Mouse (Mus musculus) cerebellum, adult 2 months (tissue): ENCODE results near the gene Rhoh. TPM values are rescaled to one million over a fixed set of nuclear protein-coding genes. Genes with fewer than 3 reads are reported as not detected.

Experiments used
- DNase-seq, 2 experiments: peaks; one replicate each; pipeline ENCODE4 v3.0.0; 2021
- H3K27ac ChIP-seq: fragments of 200-500 bp; 2 replicates; pipeline ENCODE4 v1.5.1; 2012; ENCODE audit warnings: low read length, control low read depth, inconsistent platforms; ENCODE audit not compliant: insufficient read depth
- H3K27me3 ChIP-seq: fragments of 200-500 bp; 2 replicates; pipeline ENCODE4 v1.6.1; 2012; ENCODE audit warnings: inconsistent platforms, mild to moderate bottlenecking, low read length, moderate library complexity; ENCODE audit not compliant: control insufficient read depth, insufficient read depth
- H3K4me1 ChIP-seq: fragments of 200-500 bp; 2 replicates; pipeline ENCODE4 v1.6.1; 2011; ENCODE audit warnings: low read length; ENCODE audit not compliant: control insufficient read depth, insufficient read depth
- H3K4me3 ChIP-seq: fragments of 200-500 bp; replicated peaks from 2 replicates; pipeline ENCODE3; 2011; ENCODE audit warnings: mild to moderate bottlenecking, low read depth, low read length, control low read depth; ENCODE audit not compliant: insufficient read depth
- CTCF ChIP-seq: fragments of 200-500 bp; IDR thresholded peaks from 2 replicates; pipeline ENCODE4 v1.5.1; 2011; ENCODE audit warnings: low read depth, mild to moderate bottlenecking, control low read depth, low read length, moderate library complexity, borderline replicate concordance; ENCODE audit not compliant: insufficient read depth
- POLR2A ChIP-seq: fragments of 200-500 bp; IDR thresholded peaks from 2 replicates; pipeline ENCODE4 v1.6.1; 2011; ENCODE audit warnings: low read length, control low read depth, borderline replicate concordance; ENCODE audit not compliant: insufficient read depth
- WGBS: fragments of 180-500 bp; shearing (Covaris S2); methylation state at CpG from one replicate; pipeline ENCODE4 v1.1.7; 2018; 5-methylcytosine and 5-hydroxymethylcytosine counted together
- polyA plus RNA-seq: library from polyadenylated mRNA; depleted of rRNA; stranded (reverse); fragments of >200 nt; gene quantifications from 2 replicates; pipeline ENCODE4 v1.2.3, GENCODE M21; 2012

The Rhoh gene
- polyA plus RNA-seq, 1 experiment: 0.16 TPM

DNA sequence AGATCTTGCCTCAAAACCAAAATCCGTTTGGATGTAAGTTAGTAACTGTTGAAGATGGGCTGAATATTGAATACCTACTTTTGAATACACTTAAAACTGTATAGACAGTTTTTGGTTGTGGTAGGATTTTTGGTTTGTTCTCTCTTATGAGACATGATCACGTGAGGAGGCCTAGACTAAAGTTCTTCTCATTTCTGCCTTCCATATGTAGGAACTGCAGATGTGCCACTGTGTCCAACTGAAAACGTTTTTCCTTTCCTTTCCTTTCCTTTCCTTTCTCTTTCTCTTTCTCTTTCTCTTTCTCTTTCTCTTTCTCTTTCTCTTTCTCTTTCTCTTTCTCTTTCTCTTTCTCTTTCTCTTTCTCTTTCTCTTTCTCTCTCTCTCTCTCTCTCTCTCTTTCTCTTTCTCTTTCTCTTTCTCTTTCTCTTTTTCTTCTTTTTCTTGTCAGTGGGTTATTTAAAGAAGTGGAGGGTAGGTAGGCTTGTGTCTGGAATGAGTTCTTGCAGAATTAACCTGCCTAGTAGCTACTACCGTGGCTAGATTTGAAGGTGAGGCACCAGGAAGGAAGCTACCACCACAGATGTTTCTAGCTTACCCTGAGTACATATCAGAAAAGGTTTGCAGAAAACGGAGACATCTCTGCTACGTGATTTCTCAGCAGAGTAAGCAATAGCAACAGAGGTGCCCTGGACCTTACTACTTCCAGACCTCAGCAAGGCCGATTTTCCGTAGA is 27.1 kb upstream of the Rhoh start:
- no peak overlapping the region for H3K27ac ChIP-seq
- no peaks in the 10 kb centered on the region for H3K27me3 ChIP-seq
- DNase-seq: no peak
- TF ChIP-seq CTCF: no peak
- no peak for TF ChIP-seq POLR2A
- 92% methylated on average over 8 of the region's 8 CpGs for WGBS
- no peaks in the 10 kb centered on the region for H3K4me1 ChIP-seq
- H3K4me3 ChIP-seq: no peak overlapping the region

GRCm38 (mm10) chr5:65838053-65838452 is 23.0 kb upstream of the Rhoh start:
- DNase-seq: no peak
- no peaks in the 10 kb centered on the region; the same call in 1 of the 2 replicates for H3K4me1 ChIP-seq
- no peak overlapping the region for H3K4me3 ChIP-seq
- 79% methylated on average over 6 of the region's 6 CpGs for WGBS
- TF ChIP-seq POLR2A (no peak), CTCF (no peak)
- no peak overlapping the region for H3K27ac ChIP-seq
- H3K27me3 ChIP-seq: no peaks in the 10 kb centered on the region

DNA sequence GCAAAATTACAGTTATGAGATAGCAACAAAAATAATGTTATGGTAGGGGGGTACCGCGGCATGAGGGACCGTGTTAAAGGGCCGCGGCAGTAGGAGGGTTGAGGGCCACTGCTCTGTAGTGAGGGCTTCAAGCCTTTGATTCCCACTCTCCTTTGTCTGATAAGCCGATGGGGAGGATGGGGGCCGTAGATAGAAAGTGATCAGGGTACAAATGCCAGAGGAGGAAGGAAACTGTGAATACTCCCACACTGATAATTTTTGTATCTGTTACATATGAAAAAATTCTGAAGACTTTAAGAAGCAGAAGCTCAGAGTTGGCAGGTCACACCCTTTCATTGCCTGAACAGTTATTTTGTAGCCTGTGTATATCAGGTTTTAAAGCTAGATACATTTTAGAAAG is 18.1 kb upstream of the Rhoh start:
- 94% methylated on average over 7 of the region's 7 CpGs for WGBS
- TF ChIP-seq CTCF (no peak), POLR2A (no peak)

DNA sequence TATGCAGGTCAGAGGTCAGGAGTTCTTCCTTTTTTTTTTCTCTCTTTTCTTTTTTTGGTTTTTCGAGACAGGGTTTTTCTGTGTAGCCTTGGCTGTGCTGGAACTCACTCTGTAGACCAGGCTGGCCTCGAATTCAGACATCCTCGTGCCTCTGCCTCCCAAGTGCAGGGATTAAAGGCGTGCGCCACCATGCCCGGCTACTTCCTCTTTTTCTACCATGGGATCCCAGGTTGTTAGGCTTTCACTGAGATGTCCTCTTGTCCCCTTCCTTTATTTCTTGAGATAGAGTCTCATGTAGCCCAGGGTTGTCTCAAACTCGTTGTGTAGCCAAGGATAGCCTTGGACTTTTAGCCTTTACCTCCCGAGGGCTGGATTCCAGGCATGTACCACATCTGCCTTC is 14.5 kb upstream of the Rhoh start:
- no peak overlapping the region for H3K4me3 ChIP-seq
- no peak for DNase-seq
- no peaks in the 10 kb centered on the region; the same call in 1 of the 2 replicates for H3K4me1 ChIP-seq
- no peak for TF ChIP-seq CTCF
- TF ChIP-seq POLR2A: no peak
- no peak overlapping the region for H3K27ac ChIP-seq
- 83% methylated on average over 8 of the region's 8 CpGs for WGBS
- no peaks in the 10 kb centered on the region for H3K27me3 ChIP-seq

More for the DNA sequence above, 18.1 kb upstream of the Rhoh start:
- Histone ChIP-seq H3K4me3 (no peak overlapping the region), H3K27me3 (no peaks in the 10 kb centered on the region), H3K4me1 (no peaks in the 10 kb centered on the region; the same call in 1 of the 2 replicates), H3K27ac (no peak overlapping the region)
- DNase-seq: no peak

DNA sequence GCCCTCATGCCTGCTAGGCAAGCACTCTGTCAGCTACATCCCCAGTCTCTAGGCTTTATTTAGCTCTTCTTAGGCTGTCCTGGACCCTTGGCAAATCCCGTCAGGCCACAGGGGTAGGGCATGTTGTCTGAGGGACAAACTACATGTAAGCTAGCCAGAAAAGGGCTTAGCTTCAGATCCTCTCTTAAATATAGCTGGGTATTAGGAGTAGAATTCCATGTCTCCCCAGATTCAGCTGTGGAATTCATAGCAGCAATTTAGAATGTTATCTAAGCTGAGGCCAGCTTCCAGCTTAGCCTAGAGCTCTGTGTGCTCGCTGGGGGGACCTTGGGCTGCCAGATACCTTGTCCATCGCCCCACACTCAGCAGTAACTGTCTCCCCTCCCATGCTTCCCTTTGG is 14.1 kb upstream of the Rhoh start:
- 82% methylated on average over 3 of the region's 3 CpGs for WGBS
- no peak overlapping the region for H3K27ac ChIP-seq

GRCm38 (mm10) chr5:65847656-65848055 is 13.4 kb upstream of the Rhoh start:
- H3K27ac ChIP-seq: no peak overlapping the region
- 83% methylated on average over 7 of the region's 7 CpGs for WGBS
- H3K27me3 ChIP-seq: no peaks in the 10 kb centered on the region
- H3K4me3 ChIP-seq: no peak overlapping the region
- DNase-seq: no peak
- no peaks in the 10 kb centered on the region for H3K4me1 ChIP-seq
- TF ChIP-seq POLR2A (no peak), CTCF (no peak)

More for the DNA sequence above, 14.1 kb upstream of the Rhoh start:
- Histone ChIP-seq H3K27me3 (no peaks in the 10 kb centered on the region), H3K4me3 (no peak overlapping the region), H3K4me1 (no peaks in the 10 kb centered on the region; the same call in 1 of the 2 replicates)
- no peak for TF ChIP-seq POLR2A
- no peak for TF ChIP-seq CTCF
- DNase-seq: no peak

DNA sequence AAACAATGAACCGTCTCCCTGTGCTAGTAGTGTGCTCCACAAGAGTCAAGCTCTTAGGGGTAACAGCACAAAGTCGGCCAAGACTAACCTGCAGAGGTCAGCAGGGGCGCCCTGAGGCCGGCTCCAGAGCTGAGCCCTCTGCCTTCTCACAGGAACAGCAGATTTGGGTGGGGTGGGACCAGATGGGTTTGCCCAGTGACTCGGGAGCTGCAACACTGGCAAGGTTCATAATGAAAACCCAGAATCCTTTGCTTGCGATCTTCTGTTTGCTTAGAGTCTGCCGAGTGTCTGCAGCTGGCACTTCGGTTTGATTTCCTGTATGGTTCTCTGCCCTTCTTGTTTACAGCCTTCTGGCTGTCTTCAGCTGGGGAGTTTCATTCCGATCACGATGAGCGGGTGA is 10.2 kb upstream of the Rhoh start:
- no peak overlapping the region for H3K4me3 ChIP-seq
- DNase-seq: no peak
- 48% methylated on average over 11 of the region's 11 CpGs for WGBS

DNA sequence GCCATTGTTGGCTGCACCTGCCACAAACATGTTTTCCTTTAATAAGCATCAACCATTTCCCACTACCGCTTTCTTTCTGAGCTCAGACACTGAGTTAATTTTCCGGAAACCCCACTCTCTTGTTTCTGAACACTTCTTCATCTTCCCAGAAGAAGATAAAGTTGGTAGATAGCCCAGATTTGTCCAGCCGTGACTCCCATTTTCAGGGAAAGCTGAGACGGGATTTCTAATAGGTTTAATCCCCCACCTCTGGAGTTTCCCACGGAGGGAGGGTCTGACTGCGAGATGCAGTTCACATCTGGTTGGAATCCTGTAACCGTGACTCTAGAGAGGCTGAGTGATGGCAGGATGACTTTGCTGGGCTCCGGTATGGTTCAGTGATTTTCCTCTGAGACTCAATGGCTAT is 6.2 kb upstream of the Rhoh start:
- H3K27me3 ChIP-seq: no peaks in the 10 kb centered on the region
- 32% methylated on average over 8 of the region's 8 CpGs for WGBS
- H3K4me3 ChIP-seq: no peak overlapping the region
- H3K27ac ChIP-seq: no peak overlapping the region
- TF ChIP-seq POLR2A (no peak), CTCF (no peak)
- no peaks in the 10 kb centered on the region for H3K4me1 ChIP-seq
- DNase-seq: no peak

More for the DNA sequence above, 10.2 kb upstream of the Rhoh start:
- no peaks in the 10 kb centered on the region for H3K4me1 ChIP-seq
- no peaks in the 10 kb centered on the region for H3K27me3 ChIP-seq
- TF ChIP-seq POLR2A: no peak
- TF ChIP-seq CTCF: no peak
- no peak overlapping the region for H3K27ac ChIP-seq
